Comparison of ENCODE assay signal across 12 mouse cellular contexts in genomic region chr5:121820161-121820560, GRCm38 (mm10). TPM values are rescaled to one million over a fixed set of nuclear protein-coding genes. Genes with fewer than 3 reads are reported as not detected.
DNase-seq lines count a peak whose midpoint lies in the region; ATAC-seq lines count a peak whose summit lies in the region.
"Had no signal": no experiment of that assay in that cellular context is flagged by ENCODE, and none has a peak within 500 bp of the region (broad histone marks: within the 10 kb centered on the region; RNA-seq: fewer than 3 reads in every experiment).

No protein-coding gene starts in this region.

- H3K4me2 ChIP-seq in heart, embryonic 15.5 days, result no peak overlapping the region
- H3K4me2 ChIP-seq in hindbrain, embryonic 12.5 days (replicated peaks), result no peak overlapping the region
- H3K4me2 ChIP-seq: neural tube, embryonic 13.5 days had no signal

- H3K4me3 ChIP-seq in heart, embryonic 15.5 days, result no peak overlapping the region
- no peak overlapping the region for H3K4me3 ChIP-seq in hindbrain, embryonic 12.5 days
- H3K4me3 ChIP-seq: heart, embryonic 10.5 days; neural tube, embryonic 13.5 days had no signal

- H3K4me1 ChIP-seq in heart, embryonic 15.5 days (replicated peaks), result peaks cover 53% of the 10 kb centered on the region
- H3K4me1 ChIP-seq in hindbrain, embryonic 12.5 days, result no peaks in the 10 kb centered on the region

- 41% methylated on average over 2 of the region's 2 CpGs for WGBS in heart, embryonic 15.5 days
- WGBS in hindbrain, embryonic 12.5 days, result 89% methylated on average over 2 of the region's 2 CpGs

- H3K27me3 ChIP-seq in heart, embryonic 15.5 days, result no peaks in the 10 kb centered on the region
- no peaks in the 10 kb centered on the region for H3K27me3 ChIP-seq in hindbrain, embryonic 12.5 days
- H3K27me3 ChIP-seq: neural tube, embryonic 13.5 days had no signal

- DNase-seq in adrenal gland, postnatal 14 days, result peak; percentile 60
- DNase-seq in adrenal gland, postnatal 36 days, result no peak
- no peak for DNase-seq in heart, postnatal 4 days
- peak; percentile 5 for DNase-seq in ovary, postnatal 36 days (ENCODE audit: low spot score)
- DNase-seq in ovary, adult 18-20 months (ENCODE audit: low spot score), result no peak
- DNase-seq in adipocyte (ENCODE audit: low spot score), result no peak
- DNase-seq: B cell, adult 2 months; forebrain, postnatal 0 days had no signal

- H3K9me3 ChIP-seq in heart, embryonic 15.5 days (replicated peaks), result no peaks in the 10 kb centered on the region
- H3K9me3 ChIP-seq in hindbrain, embryonic 12.5 days (replicated peaks), result no peaks in the 10 kb centered on the region
- H3K9me3 ChIP-seq: heart, embryonic 10.5 days; neural tube, embryonic 13.5 days had no signal

- peaks cover 46% of the 10 kb centered on the region for H3K36me3 ChIP-seq in heart, embryonic 15.5 days
- peaks cover 46% of the 10 kb centered on the region for H3K36me3 ChIP-seq in hindbrain, embryonic 12.5 days

- no peak for ATAC-seq in heart, embryonic 15.5 days (replicated peaks; ENCODE audit: insufficient number of reproducible peaks, insufficient read depth, low FRiP score, low read depth)
- no peak for ATAC-seq in hindbrain, embryonic 12.5 days (ENCODE audit: low FRiP score)
- ATAC-seq: forebrain, postnatal 0 days had no signal

- peak overlapping the region; percentile 20; the same call in 1 of the 2 replicates for H3K27ac ChIP-seq in heart, embryonic 15.5 days
- no peak overlapping the region for H3K27ac ChIP-seq in hindbrain, embryonic 12.5 days
- H3K27ac ChIP-seq: neural tube, embryonic 13.5 days had no signal

- H3K9ac ChIP-seq in heart, embryonic 15.5 days, result no peak overlapping the region
- no peak overlapping the region for H3K9ac ChIP-seq in hindbrain, embryonic 12.5 days
- H3K9ac ChIP-seq: forebrain, postnatal 0 days; neural tube, embryonic 13.5 days had no signal

RNA-seq across cellular contexts. Expression of gene Sh2b3, which starts 17.3 kb away (rescaled TPM):
- 35.6 and 43.0 TPM in 2 replicates for total RNA-seq in adrenal gland, postnatal 14 days (2021)
- total RNA-seq in adrenal gland, postnatal 36 days (2021), result 10 to 100 TPM; 33.7 to 34.8 TPM
- 13.2 and 18.5 TPM in 2 replicates for polyA plus RNA-seq in heart, embryonic 15.5 days (2015; fragmentation: Nextera tagmentation; extraction: Ambion mirVana)
- 10 to 100 TPM; 36.7 to 39.2 TPM for total RNA-seq in heart, postnatal 4 days (2021)
- polyA plus RNA-seq in hindbrain, embryonic 12.5 days (2016; fragmentation: Nextera tagmentation; extraction: Ambion mirVana), result 11.4 and 12.1 TPM in 2 replicates

RNA-seq across cellular contexts. Expression of gene Pheta1, which starts 28.6 kb away (rescaled TPM):
- 7.1 and 8.8 TPM in 2 replicates for total RNA-seq in adrenal gland, postnatal 14 days (2021)
- 1 to 10 TPM; 5.5 to 7.0 TPM for total RNA-seq in adrenal gland, postnatal 36 days (2021)
- polyA plus RNA-seq in heart, embryonic 15.5 days (2015; fragmentation: Nextera tagmentation; extraction: Ambion mirVana), result 15.1 and 18.2 TPM in 2 replicates
- 10 to 100 TPM in 1 of 2 experiments, 1 to 10 TPM in 1; 9.3 to 10.9 TPM for total RNA-seq in heart, postnatal 4 days (2021)
- polyA plus RNA-seq in hindbrain, embryonic 12.5 days (2016; fragmentation: Nextera tagmentation; extraction: Ambion mirVana), result 48.1 and 50.5 TPM in 2 replicates

Comparison
In these comparisons a context has a peak if more than half of its experiments do, and no peak if none do; other contexts are left out.
1. DNase-seq: peak in adrenal gland, postnatal 14 days (single experiment) and ovary, postnatal 36 days (single experiment); none in adrenal gland, postnatal 36 days (0 of 2), heart, postnatal 4 days (single experiment), ovary, adult 18-20 months (single experiment) and adipocyte (single experiment).